Mouse (Mus musculus): Measurements from ENCODE around the gene Ddr1.

Gene Ddr1

DNA sequence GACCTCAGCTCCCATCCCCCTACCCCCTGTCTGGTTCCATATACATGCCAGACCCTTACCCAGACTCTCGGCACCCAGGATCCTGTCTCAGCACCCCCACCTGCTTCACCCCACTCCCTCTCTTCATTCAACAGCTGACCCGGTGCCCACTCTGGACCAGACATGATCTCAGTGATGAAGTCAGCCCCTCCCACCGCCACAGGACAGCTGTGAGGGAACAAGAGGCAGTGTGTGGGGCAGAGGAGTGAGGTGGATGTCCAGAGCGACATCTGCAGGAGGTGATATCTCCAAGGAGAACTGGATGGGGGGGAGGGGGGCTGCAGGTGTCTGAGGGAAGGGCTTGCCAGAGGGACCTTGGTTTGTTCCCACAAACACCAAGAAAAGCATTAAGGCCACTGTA is 12.6 kb downstream of the Ddr1 start:
- DNase-seq (ENCODE audit: low spot score): no peak

DNA sequence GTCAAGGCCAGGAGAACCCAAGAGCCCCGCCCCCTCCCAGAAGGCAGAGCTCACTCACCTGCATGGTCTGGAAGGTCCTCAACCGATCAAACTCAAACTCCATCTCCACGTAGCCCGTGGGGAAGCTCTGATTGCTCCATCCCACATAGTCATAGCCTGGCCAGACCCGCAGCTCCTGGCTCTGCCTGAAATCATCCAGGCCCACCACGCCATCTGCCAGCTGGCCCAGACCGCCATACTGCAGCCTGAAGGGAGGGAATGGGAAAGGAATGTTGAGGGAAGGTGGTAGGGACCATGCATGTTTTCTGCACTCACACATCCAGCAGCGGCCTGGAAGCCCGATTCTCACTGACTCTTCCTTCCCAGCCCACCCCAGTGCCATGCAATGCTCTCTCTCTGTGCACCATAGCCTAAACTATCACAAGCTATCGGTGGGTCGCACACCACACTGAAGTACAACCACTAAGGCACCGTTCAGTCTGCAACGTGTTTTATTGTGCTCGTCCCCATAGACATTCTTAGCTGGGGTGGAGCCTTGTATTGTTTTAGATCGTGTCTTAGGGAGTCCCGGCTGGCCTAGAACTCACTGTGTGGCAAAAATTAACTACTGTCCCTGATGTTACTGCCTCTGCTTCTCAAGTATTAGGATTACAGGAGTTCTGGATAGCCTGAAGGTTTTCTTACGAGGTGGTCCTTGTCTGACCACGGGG is 14.3 kb downstream of the Ddr1 start:
- no peak for DNase-seq (ENCODE audit: low spot score)

DNA sequence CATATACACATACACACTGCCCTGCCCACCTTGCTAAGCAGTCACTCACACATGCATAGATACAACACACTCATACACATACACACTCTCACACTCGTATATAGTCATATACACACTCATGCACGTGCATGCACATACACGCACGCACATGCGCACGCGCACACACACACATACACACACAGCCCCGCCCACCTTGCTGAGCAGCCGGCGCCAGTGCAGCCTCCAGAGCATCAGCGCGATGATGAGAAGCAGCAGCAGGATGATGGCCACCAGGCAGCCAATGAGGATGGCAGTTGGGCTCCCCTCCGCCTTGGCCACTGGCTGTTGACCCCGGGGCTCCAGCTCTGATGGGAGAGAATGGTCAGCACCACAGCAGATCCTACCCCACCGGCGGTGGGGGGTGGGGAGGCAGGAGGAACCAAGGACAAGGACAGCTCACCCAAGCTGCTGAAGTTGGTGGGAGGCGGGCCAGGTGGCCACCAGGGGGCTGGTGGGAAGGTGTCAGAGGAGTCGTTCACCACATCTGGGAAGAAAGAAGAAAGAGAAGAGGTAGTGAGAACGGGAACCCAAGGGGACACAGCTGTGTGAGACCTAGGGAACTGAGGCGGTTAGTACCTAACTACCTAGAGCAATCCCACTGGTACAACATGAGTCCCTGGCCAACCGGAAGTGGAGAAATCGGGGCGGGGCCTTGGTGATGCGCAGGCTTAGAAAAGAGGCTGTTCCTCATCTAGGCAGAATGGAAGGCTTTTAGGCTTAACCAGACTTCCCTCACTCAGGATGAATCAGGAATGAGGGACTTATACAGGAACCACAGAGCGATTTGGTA is 15.9 kb downstream of the Ddr1 start:
- no peak for DNase-seq (ENCODE audit: low spot score)

DNA sequence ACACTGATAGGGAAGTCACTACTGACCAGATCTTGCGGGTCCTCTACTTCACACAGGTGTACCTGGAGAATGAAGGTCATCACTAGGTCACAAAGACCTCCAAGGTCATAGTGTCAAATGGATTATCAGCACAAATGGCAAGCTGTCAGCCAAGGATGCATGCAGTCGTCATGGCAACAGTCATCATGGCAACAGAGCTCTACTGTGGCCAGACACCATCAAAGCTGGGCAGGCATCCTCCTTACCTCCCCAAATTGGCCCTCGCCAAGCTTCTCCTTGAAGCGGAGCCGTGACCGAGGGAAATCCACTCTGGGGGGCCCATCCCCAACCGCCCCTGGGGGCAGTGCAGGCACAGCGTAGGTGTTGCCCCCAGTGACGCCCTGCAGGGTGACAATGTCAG is 19.4 kb downstream of the Ddr1 start:
- no peak for DNase-seq (ENCODE audit: low spot score)

DNA sequence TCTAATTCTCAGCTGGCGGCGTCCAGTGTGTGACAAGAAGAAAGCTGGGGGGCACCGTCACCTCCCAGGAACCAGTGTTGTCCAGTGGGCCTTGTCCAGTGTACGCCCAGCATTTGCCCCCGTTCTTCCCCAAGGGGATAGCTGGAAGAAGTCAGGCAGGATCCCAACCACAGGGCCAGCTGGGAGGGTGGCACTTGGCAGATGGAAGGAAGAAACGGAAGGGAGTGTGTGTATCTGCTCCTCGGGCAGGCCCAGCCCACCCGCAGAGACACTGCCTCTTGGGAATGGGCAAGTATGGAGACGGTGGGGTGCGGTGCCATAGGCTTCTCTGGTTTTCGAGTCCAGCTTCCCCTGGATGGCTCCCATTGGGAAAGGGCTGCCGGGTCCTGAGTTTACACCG is 22.4 kb downstream of the Ddr1 start:
- no peak for DNase-seq (ENCODE audit: low spot score)

DNA sequence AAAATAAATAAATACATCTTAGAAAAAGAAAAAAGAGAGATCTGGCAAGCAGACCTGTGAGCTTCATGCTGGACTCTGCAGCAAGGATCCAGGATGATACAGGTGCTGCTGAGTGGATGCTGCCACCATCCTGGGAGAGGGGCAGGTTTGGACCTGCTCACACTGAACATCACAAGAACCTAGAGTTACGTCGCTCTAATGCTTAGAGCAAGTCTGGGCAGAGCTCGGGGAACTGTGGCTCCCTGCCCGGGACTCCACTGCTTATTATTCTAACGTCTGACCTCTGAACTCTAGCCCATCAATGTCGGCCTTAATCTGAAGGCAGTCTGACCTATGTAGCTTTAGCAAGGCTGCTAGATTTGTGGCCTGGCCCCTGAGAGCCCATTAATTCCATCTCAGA is 23.8 kb downstream of the Ddr1 start:
- no peak for DNase-seq (ENCODE audit: low spot score)

DNA sequence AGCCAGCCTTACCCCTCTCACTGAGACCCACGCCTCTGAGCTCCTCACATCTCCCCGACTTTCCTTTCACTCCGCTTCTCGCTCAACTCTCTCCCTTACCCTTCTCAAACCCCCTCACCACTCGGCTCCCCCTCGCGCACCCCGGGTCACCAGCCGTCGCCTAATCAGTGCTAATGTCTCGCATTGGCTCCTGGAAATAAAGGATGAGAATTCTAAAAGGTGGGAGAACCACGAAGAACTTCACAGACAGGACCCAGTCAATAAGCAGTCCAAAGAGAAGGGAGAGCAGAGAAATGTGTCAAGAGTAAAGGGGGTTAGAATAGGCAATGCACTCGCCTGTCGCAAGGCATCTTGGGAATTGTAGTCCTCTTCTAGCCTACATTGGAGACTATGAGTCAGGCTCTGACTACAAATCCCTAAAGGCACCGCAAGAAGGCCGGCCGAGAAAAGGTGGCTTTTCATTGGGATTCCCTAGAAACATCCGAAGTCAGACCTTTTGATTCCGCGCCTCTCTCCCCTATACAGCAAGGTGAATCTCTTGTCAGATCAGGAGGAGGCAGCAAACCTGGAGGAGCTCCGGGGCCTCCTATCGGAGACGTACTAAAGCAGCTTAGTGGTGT is 30.9 kb downstream of the Ddr1 start, which contains the start of gene Gtf2h4:
Gene Gtf2h4, minus strand, starts transcription at position 324 of the 620 bp plus-strand sequence.
- DNase-seq (ENCODE audit: low spot score): peak; percentile 92

DNA sequence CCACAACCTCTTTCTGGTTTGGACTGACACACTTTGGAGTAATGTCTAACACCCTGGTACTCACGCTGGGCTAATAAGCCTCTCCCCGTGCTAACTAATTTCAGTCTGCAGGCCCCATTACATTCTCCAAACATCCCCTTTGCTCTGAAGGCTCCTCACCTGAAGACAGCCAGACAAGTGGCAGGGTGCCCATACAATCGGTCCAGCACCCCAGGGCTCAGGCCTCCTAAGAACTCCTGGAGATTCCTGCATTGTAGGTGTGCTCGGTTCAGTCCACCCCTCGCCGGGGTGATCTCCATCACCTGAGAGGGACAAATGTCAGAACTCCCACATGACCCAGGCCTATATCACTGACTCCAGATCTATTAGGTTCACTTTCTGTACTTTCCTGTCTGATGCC is 31.9 kb downstream of the Ddr1 start:
- no peak for DNase-seq (ENCODE audit: low spot score)

DNA sequence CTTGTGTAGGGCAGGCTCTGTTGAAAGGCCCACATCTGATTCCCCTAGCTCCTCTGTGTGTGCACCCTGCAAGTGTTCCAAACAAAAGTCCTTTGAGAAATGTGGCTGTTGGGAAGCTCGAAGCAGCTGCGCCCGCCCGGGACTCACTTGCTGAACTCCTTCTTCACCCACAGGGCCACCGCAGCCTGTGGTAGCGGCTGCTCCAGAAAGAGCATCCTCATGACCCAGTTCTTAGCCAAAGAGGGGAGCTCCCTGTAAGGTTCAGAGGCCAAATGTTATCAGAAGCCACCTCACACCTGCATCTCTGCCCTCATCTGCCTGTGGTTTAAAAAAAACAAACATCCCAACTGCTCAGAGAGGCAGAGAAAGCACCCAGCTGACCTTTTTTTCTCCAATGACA is 32.6 kb downstream of the Ddr1 start:
- DNase-seq (ENCODE audit: low spot score): no peak

DNA sequence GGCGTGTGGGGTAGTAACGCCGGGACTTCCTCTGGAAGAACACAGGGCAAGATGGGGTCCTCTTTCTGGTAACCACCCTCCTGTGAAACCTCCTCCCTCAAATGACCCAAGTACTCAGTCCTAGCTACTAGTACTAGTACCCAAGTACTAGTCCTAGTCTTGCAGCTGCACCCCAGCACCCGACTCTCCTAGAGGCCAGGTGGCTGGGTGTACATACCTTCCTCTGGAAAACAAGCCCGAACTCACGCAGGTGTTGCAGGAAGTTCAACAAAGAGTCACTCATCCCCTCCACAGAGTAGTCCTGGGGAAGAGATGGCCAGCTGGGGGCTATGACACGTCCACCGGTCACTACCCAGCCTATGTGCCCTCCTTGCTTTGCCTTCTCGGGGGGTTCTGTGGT is 34.7 kb downstream of the Ddr1 start:
- no peak for DNase-seq (ENCODE audit: low spot score)

DNA sequence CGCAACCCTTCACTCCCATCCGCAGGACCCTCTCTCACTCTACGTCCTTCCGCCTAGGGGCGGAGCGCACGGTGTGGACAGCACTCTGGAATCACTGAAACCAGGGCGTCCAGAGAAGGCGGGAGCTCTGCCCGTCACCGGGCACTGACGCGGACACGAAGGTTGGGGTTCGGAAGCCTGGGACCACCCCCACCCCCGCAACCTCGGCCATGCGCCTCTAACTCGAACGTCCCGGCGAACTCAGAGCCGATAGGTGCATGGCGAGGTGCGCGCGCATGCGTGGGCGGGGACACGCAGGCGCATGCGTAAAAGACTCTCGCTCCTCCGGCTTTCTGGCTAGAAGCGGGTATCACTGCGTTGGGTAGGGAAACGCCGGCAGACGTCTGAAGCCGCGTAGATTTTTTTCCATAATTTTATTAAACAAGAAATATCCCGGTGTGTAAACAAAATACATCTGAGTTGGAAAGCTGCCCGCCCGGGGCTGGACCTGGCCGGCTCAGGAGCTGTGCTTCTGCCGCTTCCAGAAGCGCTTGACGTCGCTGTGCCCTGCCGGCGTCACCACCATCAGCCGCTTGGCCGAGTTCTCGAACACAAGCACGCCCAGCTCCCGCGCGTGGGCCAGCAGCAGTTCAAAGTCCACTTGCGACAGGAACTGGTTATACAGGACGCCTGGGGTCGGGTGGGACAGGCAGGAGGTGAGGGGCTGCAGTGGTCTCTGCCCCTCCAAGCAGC is 36.9 kb downstream of the Ddr1 start, which contains the start of gene Vars2:
Gene Vars2, minus strand, starts transcription at position 259 of the 732 bp plus-strand sequence.
- DNase-seq (ENCODE audit: low spot score): peak; percentile 94

DNA sequence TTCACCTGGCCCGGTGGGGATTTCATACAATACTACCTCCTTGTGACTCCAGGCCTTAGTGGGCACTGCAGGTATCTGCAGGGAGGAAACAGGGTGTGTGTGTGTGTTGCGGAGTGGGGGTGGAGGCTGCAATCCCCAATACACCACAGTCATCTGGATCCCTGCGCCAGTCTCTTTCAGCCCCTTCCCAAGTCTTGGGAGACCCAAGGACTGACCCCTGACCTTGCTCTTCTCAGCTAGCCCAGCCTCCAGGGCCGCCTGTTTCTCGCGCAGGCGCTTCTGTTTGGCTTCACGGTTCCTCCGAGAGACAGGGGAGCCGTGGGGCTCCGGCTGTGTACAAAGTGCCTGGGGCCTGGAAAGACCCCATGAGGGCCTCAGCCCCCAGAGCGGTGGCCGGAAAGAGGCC is 37.6 kb downstream of the Ddr1 start:
- no peak for DNase-seq (ENCODE audit: low spot score)

DNA sequence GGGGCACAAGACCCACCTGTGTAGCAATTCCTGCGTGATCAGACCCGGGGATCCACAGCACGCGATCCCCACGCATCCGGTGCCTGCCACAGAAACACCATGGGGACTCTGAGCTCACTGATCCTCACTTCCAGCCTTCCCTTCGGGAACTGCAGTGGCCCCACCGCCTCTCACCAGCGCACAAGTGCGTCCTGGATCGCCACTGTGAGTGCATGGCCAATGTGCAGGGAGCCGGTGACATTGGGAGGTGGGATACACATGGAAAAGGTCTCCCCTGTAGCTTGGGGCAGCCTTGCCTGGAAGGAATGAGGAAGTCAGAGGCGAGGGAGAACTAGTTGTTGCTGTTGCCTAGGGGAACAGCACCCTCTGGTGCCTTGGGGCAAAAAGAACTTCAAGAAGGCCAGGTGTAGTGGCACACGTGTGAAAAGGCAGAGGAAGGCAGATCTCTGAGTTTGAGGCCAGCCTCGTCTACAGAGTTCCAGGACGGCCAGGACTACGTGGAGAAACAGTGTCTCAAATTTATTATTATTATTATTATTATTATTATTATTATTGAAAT is 38.4 kb downstream of the Ddr1 start:
- no peak for DNase-seq (ENCODE audit: low spot score)

DNA sequence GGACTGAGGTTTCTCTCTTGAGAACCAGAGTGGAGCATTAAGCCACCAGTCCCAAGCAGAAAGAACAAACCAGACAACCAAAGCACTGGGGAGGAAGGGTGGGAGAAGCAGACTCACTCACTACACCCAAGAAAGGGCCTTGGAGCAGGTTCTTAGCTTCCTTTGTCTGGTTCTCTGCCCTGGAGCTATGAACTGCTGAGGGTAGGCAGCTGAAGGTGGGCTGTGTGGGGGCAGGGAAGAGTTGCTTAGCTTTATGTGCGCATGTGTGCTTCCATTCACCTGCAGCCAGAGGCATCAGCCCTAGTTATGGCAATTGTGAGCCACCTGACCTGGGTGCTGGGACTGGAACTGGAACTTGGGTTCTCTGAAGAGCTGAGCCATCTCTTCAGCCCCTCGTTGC is 51.3 kb downstream of the Ddr1 start:
- DNase-seq (ENCODE audit: low spot score): no peak

DNA sequence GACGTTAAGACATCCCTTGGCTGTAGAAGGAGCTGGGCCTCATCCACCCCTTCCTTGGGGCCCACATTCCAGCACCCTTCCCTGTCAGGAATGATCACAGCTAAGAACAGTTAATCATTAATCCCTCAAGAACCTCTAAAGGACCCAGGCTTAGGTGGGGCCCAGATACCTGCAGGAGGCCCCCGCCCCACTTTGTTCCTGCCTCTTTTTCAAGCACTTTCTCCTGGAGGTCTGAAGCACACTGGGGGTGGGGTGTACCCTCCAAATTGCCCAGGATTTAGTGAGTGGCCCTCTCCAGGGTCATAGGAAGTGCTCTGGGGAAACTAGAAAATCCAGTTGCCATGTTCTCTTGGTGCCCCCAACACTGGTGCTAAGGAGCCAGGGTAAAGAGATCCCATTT is 55.0 kb downstream of the Ddr1 start:
- no peak for DNase-seq (ENCODE audit: low spot score)

DNA sequence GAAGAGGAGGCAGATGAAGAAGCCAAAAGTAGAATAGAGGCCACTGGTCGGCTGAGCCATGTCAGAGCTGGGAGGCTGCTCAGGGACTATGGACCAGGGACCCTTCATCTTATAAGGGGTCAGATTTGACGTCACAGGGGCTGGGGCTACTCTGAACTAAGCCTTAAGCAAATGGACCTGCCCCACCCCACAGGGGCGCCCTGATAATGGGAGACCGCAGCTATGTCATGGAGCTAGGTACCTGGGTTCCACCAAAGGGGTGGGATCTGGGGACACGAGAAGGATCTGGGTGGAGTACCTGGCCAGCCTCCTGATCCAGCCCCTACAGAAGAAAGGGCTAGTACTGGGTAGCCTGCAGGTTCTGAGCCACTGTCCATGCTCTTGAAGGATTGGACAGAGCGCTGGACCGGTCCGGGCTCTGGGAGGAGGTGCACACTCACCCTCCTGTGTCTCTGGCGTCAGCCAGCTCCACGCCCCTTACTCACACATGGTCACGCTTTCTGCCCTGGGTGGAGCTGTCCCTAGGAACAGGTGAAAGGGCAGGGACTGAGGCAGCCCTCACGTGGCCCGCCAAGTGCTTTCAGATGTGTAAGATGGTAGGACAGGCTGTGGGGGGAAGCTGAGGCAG is 60.7 kb downstream of the Ddr1 start, which contains the start of gene Mucl3:
Gene Mucl3, minus strand, starts transcription at position 87 of the 628 bp plus-strand sequence.
- no peak for DNase-seq (ENCODE audit: low spot score)

DNA sequence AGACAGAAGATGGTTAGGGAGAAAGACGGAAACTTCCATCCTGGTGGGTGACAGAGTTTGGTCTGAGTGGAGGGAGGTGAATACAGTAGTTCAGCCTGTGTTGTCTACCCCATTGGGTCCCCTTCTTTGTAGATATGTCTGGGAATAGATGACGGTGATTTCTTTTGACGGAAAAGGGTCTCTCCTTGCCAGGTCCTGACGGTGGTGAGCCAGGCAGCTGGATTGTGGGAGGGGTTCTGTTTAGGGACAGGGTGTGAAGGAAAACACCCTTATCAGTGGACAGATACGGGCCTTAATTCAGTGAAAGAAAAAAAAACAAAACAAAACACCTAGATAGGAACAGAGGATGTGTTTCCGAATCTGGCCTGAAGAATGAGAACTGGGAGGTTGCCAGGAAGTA is 65.1 kb downstream of the Ddr1 start:
- DNase-seq (ENCODE audit: low spot score): no peak

DNA sequence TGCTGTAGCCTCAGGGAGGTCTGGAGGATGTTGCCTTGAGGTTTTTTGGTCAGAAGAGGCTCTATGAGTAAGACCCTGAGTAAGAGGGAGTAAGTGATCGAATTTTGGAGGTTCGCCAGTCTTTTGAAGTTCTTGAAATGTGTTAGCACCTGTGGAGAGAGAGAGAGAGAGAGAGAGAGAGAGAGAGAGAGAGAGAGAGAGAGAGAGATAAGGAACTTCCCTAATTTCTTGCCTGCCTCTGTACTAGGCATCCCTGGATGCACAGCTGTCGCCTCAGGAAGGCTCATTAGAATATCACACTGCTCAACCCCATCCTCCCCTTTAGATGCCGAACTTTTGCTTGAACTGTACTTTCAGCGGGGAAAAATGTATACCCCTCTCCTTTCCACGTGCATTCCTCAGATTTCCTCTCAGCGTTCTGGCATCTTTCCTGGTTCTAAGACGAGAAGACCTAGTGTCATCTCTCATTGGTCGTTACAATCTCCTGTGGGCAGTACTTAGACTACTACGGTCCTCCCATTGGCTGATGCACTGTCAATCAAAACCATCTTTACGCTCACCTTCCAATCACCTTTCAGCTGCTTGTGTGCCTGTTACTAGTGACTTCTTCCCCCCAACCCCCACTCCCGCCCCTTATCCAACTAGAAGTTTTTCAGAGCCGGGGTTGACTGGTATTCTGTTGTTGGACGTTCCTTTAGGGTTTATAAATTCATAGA is 65.8 kb downstream of the Ddr1 start:
- peak; percentile 18 for DNase-seq (ENCODE audit: low spot score)

DNA sequence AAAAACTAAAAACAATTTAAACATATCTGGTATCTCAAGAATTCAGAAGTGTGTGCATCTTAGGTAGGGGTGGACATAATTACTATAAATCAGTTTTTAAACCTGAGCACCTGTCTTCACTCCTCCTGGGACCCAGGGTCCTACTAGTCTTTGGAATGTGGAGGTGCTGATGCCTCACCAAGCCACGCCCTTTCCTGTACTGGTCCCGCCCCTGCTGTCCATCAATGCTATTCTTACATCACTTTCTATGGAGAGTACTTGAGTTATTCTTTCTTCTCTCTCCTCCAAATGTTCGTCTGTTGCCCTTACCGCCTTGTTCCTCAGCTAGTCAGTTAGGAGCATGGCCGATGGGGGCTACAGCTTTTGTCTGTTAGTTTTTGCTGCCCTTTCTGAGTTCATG is 68.1 kb downstream of the Ddr1 start:
- no peak for DNase-seq (ENCODE audit: low spot score)

DNA sequence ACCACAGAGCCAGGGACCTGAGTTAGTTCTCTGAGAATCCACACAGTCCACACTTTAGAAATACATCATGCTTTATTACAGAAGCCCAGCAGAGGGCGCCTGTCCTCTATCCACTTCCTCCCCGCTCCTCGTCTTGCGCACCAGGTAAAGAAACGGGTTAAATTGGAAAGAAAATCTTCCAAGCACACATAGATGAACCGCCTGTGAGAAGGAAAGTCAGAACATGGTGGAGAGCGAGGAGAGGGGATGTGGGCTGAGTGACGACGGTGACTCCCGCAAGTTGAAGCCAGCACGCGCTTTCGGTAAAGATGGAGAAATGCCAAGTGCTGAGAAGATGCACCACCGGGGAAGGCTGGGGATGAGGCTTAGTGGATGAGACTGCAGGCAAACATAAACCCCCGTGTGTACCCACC is 68.7 kb downstream of the Ddr1 start:
- DNase-seq (ENCODE audit: low spot score): peak; percentile 56

DNA sequence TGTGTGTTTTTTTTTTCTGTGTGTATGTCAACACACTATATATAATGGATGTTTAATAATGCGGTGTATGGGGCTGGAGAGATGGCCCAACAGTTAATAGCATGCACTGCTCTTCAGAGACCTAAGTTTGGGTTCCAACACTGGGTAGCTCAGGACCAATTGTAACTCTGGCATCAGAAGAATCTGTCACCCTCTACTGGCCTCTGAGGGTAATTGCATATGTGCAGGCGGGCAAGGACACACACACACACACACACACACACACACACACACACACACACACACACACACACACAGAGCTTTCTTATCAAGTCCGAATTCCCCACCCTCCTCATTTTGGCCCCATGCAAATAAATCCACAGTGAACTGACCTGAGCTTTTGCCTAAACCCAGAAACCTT is 69.2 kb downstream of the Ddr1 start:
- DNase-seq (ENCODE audit: low spot score): no peak

All from c-Kit-positive CD71-positive TER-119-positive erythroid progenitor cells, embryonic 14.5 days (primary cell).